Mouse (Mus musculus): ENCODE data around the gene Strn4.

DNA sequence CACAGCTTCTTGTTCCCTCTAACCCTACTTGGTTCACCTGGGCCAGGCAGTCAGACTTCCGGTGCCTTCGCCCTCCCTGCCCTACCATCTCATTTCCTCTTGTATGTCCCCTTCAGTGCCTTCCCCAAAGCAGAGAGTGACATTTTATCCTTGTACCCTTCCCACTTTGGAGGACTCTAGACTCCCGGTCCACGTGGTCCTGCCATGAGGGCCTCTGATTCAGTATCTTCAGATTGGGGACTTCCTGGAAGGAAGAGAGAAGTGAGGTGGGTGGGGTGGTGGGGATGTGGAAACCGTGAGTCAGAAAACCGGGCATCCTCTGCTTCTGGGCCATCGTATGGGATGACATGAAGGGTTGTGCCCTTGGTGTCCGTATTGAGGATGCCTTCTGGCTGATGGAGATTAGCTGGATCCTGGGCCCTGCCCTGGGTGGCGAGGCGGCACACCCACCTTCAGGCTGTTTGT, 32.4 kb upstream of the Strn4 start:
- TF ChIP-seq FLI1 (IDR thresholded peaks at IDR 0.05; ENCODE audit: low read length), result no peak
- no peak for TF ChIP-seq GATA1 (IDR thresholded peaks at IDR 0.05; ENCODE audit: borderline replicate concordance, low read length)

Data from megakaryocyte, embryonic 14.5 days (primary cell).